Mouse (Mus musculus): ENCODE data around the gene Gcg. TPM values are rescaled to one million over a fixed set of nuclear protein-coding genes. Genes with fewer than 3 reads are reported as not detected.

Gene Gcg
- polyA plus RNA-seq, 1 experiment from 2014 or later: not detected

- H3K27me3 ChIP-seq (ENCODE audit: control insufficient read depth, insufficient read depth, low read length): no peaks in the 10 kb centered on the region
- no peaks in the 10 kb centered on the region for H3K9me3 ChIP-seq (replicated peaks; ENCODE audit: control insufficient read depth, low read length)
- no peak overlapping the region for H3K27ac ChIP-seq (ENCODE audit: low read length)
- no peaks in the 10 kb centered on the region for H3K4me1 ChIP-seq (ENCODE audit: control insufficient read depth, insufficient read depth, low read length)
- H3K4me2 ChIP-seq (ENCODE audit: low read depth, low read length): no peak overlapping the region
- 71% methylated on average over 5 of the region's 5 CpGs for WGBS
- no peak for ATAC-seq (replicated peaks; ENCODE audit: extremely low read depth, insufficient read depth, low FRiP score)
- no peak overlapping the region for H3K9ac ChIP-seq (ENCODE audit: low read length)
- H3K4me3 ChIP-seq (ENCODE audit: low read length): no peak overlapping the region
- H3K36me3 ChIP-seq (ENCODE audit: control insufficient read depth, insufficient read depth): no peaks in the 10 kb centered on the region
Measured at GRCm38 (mm10) chr2:62449692-62450346, 33.6 kb downstream of the Gcg start.

GRCm38 (mm10) chr2:62440802-62441544 is 42.5 kb downstream of the Gcg start:
- WGBS: 33% methylated on average over 13 of the region's 13 CpGs
- no peaks in the 10 kb centered on the region for H3K36me3 ChIP-seq (ENCODE audit: control insufficient read depth, insufficient read depth)
- peak; percentile 90 for ATAC-seq (replicated peaks; ENCODE audit: extremely low read depth, insufficient read depth, low FRiP score)

GRCm38 (mm10) chr2:62440083-62440482 is 43.4 kb downstream of the Gcg start:
- no peak overlapping the region for H3K9ac ChIP-seq (ENCODE audit: low read length)
- no peaks in the 10 kb centered on the region for H3K4me1 ChIP-seq (ENCODE audit: control insufficient read depth, insufficient read depth, low read length)
- H3K4me3 ChIP-seq (ENCODE audit: low read length): no peak overlapping the region
- no peak overlapping the region for H3K4me2 ChIP-seq (ENCODE audit: low read depth, low read length)
- H3K36me3 ChIP-seq (ENCODE audit: control insufficient read depth, insufficient read depth): no peaks in the 10 kb centered on the region
- H3K27me3 ChIP-seq (ENCODE audit: control insufficient read depth, insufficient read depth, low read length): no peaks in the 10 kb centered on the region
- no peak overlapping the region for H3K27ac ChIP-seq (ENCODE audit: low read length)
- no peak for ATAC-seq (replicated peaks; ENCODE audit: extremely low read depth, insufficient read depth, low FRiP score)
- no peaks in the 10 kb centered on the region for H3K9me3 ChIP-seq (replicated peaks; ENCODE audit: control insufficient read depth, low read length)
- 71% methylated on average over 4 of the region's 4 CpGs for WGBS

More at GRCm38 (mm10) chr2:62440802-62441544, 42.5 kb downstream of the Gcg start:
- Histone ChIP-seq H3K9ac (ENCODE audit: low read length) (no peak overlapping the region), H3K27ac (ENCODE audit: low read length) (no peak overlapping the region), H3K4me2 (ENCODE audit: low read depth, low read length) (peak overlapping the region; percentile 47), H3K4me1 (ENCODE audit: control insufficient read depth, insufficient read depth, low read length) (no peaks in the 10 kb centered on the region), H3K27me3 (ENCODE audit: control insufficient read depth, insufficient read depth, low read length) (no peaks in the 10 kb centered on the region), H3K4me3 (ENCODE audit: low read length) (peak overlapping the region; percentile 39), H3K9me3 (replicated peaks; ENCODE audit: control insufficient read depth, low read length) (no peaks in the 10 kb centered on the region)

- Histone ChIP-seq H3K27me3 (ENCODE audit: control insufficient read depth, insufficient read depth, low read length) (no peaks in the 10 kb centered on the region), H3K4me1 (ENCODE audit: control insufficient read depth, insufficient read depth, low read length) (no peaks in the 10 kb centered on the region), H3K27ac (ENCODE audit: low read length) (no peak overlapping the region), H3K4me2 (ENCODE audit: low read depth, low read length) (no peak overlapping the region), H3K36me3 (ENCODE audit: control insufficient read depth, insufficient read depth) (no peaks in the 10 kb centered on the region), H3K9ac (ENCODE audit: low read length) (no peak overlapping the region), H3K4me3 (ENCODE audit: low read length) (no peak overlapping the region), H3K9me3 (replicated peaks; ENCODE audit: control insufficient read depth, low read length) (no peaks in the 10 kb centered on the region)
- 80% methylated on average over 8 of the region's 8 CpGs for WGBS
- no peak for ATAC-seq (replicated peaks; ENCODE audit: extremely low read depth, insufficient read depth, low FRiP score)
Measured at GRCm38 (mm10) chr2:62431245-62431795, 52.1 kb downstream of the Gcg start.

GRCm38 (mm10) chr2:62425941-62426340 is 57.5 kb downstream of the Gcg start:
- Histone ChIP-seq H3K36me3 (ENCODE audit: control insufficient read depth, insufficient read depth) (no peaks in the 10 kb centered on the region), H3K9me3 (replicated peaks; ENCODE audit: control insufficient read depth, low read length) (no peaks in the 10 kb centered on the region), H3K4me3 (ENCODE audit: low read length) (no peak overlapping the region), H3K4me2 (ENCODE audit: low read depth, low read length) (no peak overlapping the region), H3K27ac (ENCODE audit: low read length) (no peak overlapping the region), H3K9ac (ENCODE audit: low read length) (no peak overlapping the region), H3K4me1 (ENCODE audit: control insufficient read depth, insufficient read depth, low read length) (peaks cover 4% of the 10 kb centered on the region), H3K27me3 (ENCODE audit: control insufficient read depth, insufficient read depth, low read length) (no peaks in the 10 kb centered on the region)
- no peak for ATAC-seq (replicated peaks; ENCODE audit: extremely low read depth, insufficient read depth, low FRiP score)
- 83% methylated on average over 3 of the region's 3 CpGs for WGBS

Other genes with a start within 250 kb of the Gcg start
- gene Dpp4, start 71.4 kb downstream of the Gcg start, polyA plus RNA-seq (2015; fragmentation: Nextera tagmentation; extraction: Ambion mirVana): 21.2 and 24.4 TPM in 2 replicates
- 4.2 TPM in 2 replicates for gene Fap, start 90.4 kb upstream of the Gcg start, polyA plus RNA-seq (2015; fragmentation: Nextera tagmentation; extraction: Ambion mirVana)
- 2.2 and 3.2 TPM in 2 replicates for gene Ifih1, start 162.6 kb upstream of the Gcg start, polyA plus RNA-seq (2015; fragmentation: Nextera tagmentation; extraction: Ambion mirVana)
- gene Gca, start 180.6 kb upstream of the Gcg start, polyA plus RNA-seq (2015; fragmentation: Nextera tagmentation; extraction: Ambion mirVana): 18.0 and 21.1 TPM in 2 replicates

Data from heart, embryonic 16.5 days (tissue).